Mouse (Mus musculus): ENCODE measurements around the gene Trim30b.

DNA sequence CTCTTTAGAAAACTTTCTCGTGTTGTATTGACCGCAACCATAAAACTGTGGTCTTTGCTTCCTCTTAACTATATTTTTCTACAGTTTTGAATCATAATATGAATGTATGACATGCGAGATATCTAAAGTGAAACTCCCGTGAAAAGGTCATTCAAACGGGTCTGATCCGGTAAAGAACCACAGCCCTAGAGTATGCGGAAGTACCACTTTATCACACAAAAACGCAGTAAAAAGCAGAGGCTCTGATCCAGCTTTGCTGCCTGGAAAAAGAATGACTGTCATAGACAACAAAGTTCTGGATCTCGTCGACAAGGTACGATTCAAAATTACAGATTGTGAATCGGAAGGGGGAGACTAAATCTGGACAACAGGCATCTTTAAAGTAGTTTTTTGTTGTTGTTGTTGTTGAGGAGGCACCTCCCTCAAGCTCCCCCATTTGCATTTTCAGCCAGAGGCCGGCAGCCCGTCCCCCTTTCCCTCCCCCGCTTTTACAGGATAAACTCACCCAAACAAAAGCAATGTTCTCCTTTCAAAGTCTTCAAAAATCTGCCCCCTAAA is 54.8 kb downstream of the Trim30b start:
- TF ChIP-seq CTCF (IDR thresholded peaks at IDR 0.05; ENCODE audit: low read depth, low read length) (no peak), POLR2A (IDR thresholded peaks at IDR 0.05; ENCODE audit: insufficient read depth, low read length) (no peak), EP300 (IDR thresholded peaks at IDR 0.05; ENCODE audit: insufficient read depth, low read depth, low read length) (no peak)
